Mouse (Mus musculus): ENCODE data around the gene Rims3.

The Rims3 gene

GRCm38 (mm10) chr4:120854588-120855319, at the start of gene Rims3:
Rims3 (plus strand) TSS chr4:120854816.
- DNase-seq (ENCODE audit: extremely low read depth, insufficient read length, low spot score), result no peak

GRCm38 (mm10) chr4:120805816-120806215, 48.8 kb upstream of the Rims3 start:
- DNase-seq (ENCODE audit: extremely low read depth, insufficient read length, low spot score), result no peak

GRCm38 (mm10) chr4:120813762-120814161, 40.9 kb upstream of the Rims3 start:
- no peak for DNase-seq (ENCODE audit: extremely low read depth, insufficient read length, low spot score)

GRCm38 (mm10) chr4:120814171-120814570, 40.4 kb upstream of the Rims3 start:
- DNase-seq (ENCODE audit: extremely low read depth, insufficient read length, low spot score), result no peak

GRCm38 (mm10) chr4:120815163-120815562, 39.5 kb upstream of the Rims3 start:
- DNase-seq (ENCODE audit: extremely low read depth, insufficient read length, low spot score), result no peak

GRCm38 (mm10) chr4:120815622-120816334, 38.8 kb upstream of the Rims3 start:
- DNase-seq (ENCODE audit: extremely low read depth, insufficient read length, low spot score), result peak; percentile 72

GRCm38 (mm10) chr4:120817002-120817774, 37.4 kb upstream of the Rims3 start:
- no peak for DNase-seq (ENCODE audit: extremely low read depth, insufficient read length, low spot score)

- DNase-seq (ENCODE audit: extremely low read depth, insufficient read length, low spot score), result no peak
Observed at GRCm38 (mm10) chr4:120817951-120818350, 36.7 kb upstream of the Rims3 start.

- no peak for DNase-seq (ENCODE audit: extremely low read depth, insufficient read length, low spot score)
Observed at GRCm38 (mm10) chr4:120819296-120819695, 35.3 kb upstream of the Rims3 start.

GRCm38 (mm10) chr4:120819871-120820270, 34.7 kb upstream of the Rims3 start:
- DNase-seq (ENCODE audit: extremely low read depth, insufficient read length, low spot score), result no peak

GRCm38 (mm10) chr4:120822191-120822911, 32.3 kb upstream of the Rims3 start:
- DNase-seq (ENCODE audit: extremely low read depth, insufficient read length, low spot score), result no peak

GRCm38 (mm10) chr4:120825100-120825553, 29.5 kb upstream of the Rims3 start:
- DNase-seq (ENCODE audit: extremely low read depth, insufficient read length, low spot score), result peak; percentile 90

GRCm38 (mm10) chr4:120825577-120826326, 28.9 kb upstream of the Rims3 start:
- peak; percentile 95 for DNase-seq (ENCODE audit: extremely low read depth, insufficient read length, low spot score)

- no peak for DNase-seq (ENCODE audit: extremely low read depth, insufficient read length, low spot score)
Observed at GRCm38 (mm10) chr4:120826418-120826817, 28.2 kb upstream of the Rims3 start.

GRCm38 (mm10) chr4:120830767-120831166, 23.8 kb upstream of the Rims3 start:
- no peak for DNase-seq (ENCODE audit: extremely low read depth, insufficient read length, low spot score)

- DNase-seq (ENCODE audit: extremely low read depth, insufficient read length, low spot score), result no peak
Observed at GRCm38 (mm10) chr4:120831472-120831871, 23.1 kb upstream of the Rims3 start, which contains the start of gene Nfyc. Nfyc (minus strand) TSS chr4:120831572.

- DNase-seq (ENCODE audit: extremely low read depth, insufficient read length, low spot score), result no peak
Observed at GRCm38 (mm10) chr4:120841342-120841741, 13.3 kb upstream of the Rims3 start.

- no peak for DNase-seq (ENCODE audit: extremely low read depth, insufficient read length, low spot score)
Observed at GRCm38 (mm10) chr4:120844423-120845082, 10.1 kb upstream of the Rims3 start.

GRCm38 (mm10) chr4:120845098-120845497, 9.5 kb upstream of the Rims3 start:
- DNase-seq (ENCODE audit: extremely low read depth, insufficient read length, low spot score), result no peak
